Mouse (Mus musculus) frontal cortex, postnatal 14 days (tissue): ENCODE data around the gene Siah1a.

ENCODE experiments used
- DNase-seq, 2 experiments: peaks; one replicate each; pipeline ENCODE4 v3.0.0; 2022; ENCODE audit warnings: low spot score in 2 of 2

Gene Siah1a

DNA sequence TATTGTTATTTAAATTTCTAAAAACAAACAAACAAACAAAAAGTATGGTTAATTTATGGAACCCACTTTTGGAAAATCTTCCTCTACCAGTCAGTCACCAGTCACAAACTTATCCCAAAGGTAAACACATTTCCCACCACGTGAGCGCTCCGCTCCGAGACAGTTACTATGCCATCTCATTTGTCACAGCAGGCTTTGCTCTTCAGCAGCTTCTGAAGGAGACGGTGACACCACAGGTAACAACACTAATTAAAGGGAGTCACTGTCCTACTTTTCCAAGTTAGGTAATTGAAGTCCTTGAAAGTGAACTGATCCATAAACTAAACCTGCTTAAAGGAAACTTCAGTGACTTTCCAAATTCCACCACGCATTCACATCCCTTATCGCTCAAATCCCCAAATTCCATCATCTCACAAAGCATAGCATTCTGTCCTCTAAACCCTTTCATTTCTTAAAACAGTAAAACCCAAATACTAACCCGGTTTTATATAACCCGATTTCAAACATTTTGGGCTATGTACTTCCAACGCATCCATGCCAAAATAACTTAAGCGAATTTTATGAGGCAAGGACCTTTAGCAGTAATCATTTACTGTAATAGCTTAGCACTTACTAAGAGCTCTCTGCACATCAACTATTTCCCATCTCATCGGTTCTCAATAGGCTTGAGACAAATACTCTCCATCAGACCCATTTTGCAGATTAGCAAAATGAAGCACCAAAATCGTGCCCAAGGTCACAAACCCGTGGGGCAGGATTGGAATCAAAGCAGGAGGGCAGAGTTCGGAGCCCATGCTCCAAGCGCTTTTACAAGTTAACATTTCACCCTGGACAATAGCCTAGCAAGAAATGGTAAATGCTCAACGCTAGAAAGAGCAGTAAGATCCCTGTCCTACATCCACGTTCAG, 1.2 kb downstream of the Siah1a start:
- DNase-seq = no peak

- DNase-seq = no peak
These were observed 3.0 kb downstream of the Siah1a start for GRCm38 (mm10) chr8:86742605-86743345.

DNA sequence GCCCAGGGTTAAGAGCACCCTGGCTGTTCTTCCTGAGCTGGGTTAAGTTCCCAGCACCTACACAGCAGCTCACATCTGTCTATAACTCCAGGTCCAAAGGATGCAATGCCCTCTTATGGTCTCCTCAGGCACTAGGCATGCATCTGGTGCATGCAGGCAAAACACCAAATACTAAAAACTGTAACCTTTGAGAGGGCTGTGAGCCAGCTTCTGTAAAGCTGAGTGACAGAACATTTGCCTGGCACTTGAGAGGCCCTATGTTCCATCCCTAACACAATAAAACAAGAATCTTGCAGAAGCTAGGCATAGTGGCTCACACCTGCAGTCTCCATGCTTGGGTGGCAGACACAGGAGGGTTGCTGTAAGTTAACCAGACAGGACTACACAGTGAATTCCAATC, 4.1 kb downstream of the Siah1a start:
- DNase-seq = no peak

GRCm38 (mm10) chr8:86740899-86741298, 4.8 kb downstream of the Siah1a start:
- no peak for DNase-seq

- no peak for DNase-seq
These were observed 10.2 kb downstream of the Siah1a start for GRCm38 (mm10) chr8:86735446-86736111.

GRCm38 (mm10) chr8:86734954-86735353, 10.8 kb downstream of the Siah1a start:
- DNase-seq = no peak

DNA sequence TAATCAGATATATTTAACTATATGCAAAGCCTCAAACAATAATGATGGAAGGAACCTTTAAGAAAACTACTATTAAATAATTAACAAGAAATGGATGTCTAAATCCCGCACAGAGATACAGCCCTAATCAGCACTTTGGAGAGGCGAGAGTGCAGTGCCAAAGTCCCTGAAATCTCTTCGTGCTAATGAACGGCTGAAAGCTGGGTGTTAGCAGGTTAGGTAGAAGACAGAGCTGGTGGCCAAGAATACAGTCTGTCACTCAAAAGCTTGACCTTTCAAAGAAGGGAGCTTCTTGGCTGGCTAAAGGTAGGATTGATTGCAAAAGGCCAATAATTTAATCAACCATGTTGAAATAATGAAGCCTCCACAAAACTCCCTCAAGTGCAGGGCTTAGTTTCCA, 11.6 kb downstream of the Siah1a start:
- no peak for DNase-seq

GRCm38 (mm10) chr8:86730860-86731259, 14.9 kb downstream of the Siah1a start:
- no peak for DNase-seq

- DNase-seq = no peak
These were observed 15.4 kb downstream of the Siah1a start for GRCm38 (mm10) chr8:86730303-86730702.

DNA sequence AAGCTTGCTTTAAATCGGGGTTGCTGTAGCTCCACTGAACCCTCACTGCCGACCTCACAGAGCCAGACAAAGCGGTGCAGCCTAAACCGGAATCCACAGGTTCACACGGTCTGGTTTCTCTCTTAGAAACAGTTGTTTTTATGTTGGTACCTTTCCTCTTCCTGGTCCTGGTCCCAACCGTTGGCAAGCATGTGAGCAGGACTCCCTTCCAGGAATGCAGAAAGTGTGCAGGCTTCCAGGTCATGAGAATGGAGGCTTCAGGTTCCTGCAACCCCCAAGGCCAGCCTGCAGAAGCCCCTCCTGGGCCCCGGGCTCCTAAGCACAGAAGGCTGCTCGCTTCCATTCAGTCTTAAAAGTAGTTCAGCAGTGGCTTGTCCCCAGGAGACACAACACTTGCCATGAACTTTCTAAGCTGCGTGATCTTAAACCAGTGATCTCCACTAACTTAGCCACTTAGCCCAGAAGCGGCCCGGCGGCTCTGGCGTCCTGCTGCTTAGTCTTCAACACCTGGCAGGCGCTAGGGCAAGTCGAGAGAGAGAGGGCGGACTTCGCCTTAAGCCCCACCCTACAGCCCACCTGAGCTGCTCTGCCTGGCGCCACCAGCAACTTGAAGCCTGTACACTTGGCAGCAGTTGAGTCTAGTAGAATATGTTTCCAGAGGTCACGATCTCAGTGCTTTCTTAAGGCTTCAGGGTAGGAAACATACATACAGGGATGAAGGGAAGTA, 17.3 kb downstream of the Siah1a start:
- no peak for DNase-seq

DNA sequence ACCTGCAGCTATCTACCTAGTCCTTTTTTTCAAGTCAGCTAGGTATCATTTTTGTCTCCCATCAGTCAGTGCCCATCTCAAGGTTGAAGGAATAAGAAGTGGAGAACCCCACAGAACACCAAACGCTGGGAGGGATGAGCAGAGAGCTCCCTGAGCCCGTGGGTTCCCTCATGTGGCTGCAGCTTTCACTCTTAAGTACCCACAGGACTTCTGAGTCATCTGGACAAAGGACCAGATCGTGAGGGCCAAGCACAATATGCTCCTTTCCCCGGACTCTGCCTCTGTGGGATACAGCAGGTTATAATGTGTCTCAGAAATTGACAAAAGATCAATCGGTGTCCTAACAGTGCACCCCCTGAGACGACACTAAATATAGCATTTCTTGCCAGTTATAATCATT, 18.8 kb downstream of the Siah1a start:
- DNase-seq = no peak

GRCm38 (mm10) chr8:86721490-86721889, 24.2 kb downstream of the Siah1a start:
- no peak for DNase-seq

DNA sequence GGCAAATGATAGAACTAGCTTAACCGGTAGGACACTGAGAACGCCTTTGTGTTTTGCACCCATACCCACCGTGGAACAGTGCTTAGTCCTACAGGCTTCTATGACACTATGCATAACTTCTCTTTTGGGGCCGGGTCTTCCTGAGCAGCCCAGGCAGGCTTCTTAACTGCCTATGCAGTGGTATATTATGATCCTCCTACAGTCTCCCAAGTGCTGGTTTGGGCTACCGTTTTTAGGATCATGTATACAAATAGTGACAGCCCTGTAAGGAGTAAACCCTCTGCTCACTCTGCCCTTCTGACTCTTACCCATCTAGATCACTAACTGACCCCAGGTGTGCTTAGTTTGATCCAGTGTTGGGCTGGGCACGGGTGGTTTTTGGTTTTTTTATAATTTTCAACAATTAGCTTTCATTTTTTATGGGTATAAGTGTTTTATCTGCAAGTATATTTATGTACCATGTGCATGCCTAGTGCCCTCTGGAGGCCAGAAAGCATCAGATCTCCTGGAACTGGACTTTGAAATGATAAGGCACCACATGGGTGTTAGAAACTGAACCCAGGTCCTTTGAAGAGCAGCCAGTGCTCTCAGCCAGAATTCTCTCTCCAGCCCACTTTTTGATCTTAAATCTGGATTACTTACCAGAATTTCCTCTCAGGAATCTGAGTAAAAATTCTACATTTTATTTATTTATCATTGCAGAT, 24.8 kb downstream of the Siah1a start:
- no peak for DNase-seq

- no peak for DNase-seq
These were observed 26.4 kb downstream of the Siah1a start for GRCm38 (mm10) chr8:86719368-86719767.

- no peak for DNase-seq
These were observed 27.3 kb downstream of the Siah1a start for GRCm38 (mm10) chr8:86718332-86718994.

GRCm38 (mm10) chr8:86713407-86714188, 32.1 kb downstream of the Siah1a start:
- DNase-seq = peak; percentile 67 to 70

DNA sequence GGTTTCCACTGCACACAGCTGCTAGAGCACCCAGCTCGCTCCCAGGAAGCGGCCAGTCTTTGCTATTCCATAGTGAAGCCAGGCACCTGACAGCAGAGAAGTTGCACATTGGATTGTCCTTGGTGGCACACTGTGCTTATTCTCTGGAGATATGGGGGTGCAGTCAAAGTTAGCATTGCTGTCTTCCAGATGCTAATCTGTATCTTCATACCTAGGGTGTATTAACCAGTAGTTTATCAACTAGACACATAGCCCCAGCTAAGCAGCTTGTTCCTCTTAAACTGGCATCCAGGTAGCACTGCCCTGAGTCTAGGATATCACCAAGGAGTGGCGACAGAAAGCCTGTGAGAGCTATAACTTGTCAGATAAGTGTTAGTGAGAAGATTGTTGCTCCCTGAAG, 33.1 kb downstream of the Siah1a start:
- DNase-seq = no peak

DNA sequence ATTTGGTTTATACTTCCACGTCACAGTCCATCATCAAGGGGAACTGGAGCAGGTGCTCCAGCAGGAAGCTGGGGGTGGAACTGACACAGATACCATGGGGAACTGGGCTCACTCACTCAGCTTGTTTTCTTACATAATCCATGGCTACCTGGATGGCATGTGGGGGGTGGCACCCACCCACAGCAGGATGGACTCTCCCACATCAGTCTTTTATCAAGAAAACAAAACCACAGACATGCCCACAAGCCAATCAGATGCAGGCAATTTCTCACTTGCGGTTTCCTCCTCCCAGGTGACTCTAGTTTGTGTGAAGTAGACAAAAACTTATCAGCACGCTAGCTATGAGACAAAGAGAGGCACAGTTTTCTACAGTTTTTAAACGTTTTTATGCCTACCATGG, 37.9 kb downstream of the Siah1a start:
- DNase-seq = no peak

- no peak for DNase-seq
These were observed 39.0 kb downstream of the Siah1a start for GRCm38 (mm10) chr8:86706756-86707155.

DNA sequence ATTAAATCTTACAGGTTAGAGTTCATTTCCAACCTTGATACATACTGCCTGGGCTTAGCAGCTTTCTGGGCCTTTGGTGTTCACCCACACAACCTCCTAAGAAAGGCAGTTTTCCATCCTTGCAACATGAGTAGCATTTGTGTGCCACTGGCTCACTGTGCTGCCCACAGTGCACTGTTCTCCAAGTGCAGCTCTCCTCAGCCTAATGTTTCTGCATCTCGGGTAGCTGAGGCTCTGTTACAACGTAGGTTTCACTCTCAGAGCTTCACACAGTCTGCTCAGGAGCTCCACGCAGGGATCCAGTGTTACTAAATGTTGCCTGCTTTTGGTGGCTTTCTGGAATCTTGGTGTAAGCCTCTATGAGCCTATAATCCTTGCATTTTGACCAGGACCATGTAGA, 40.4 kb downstream of the Siah1a start:
- DNase-seq = no peak
